Mouse (Mus musculus) Patski (cell line): ENCODE data around the gene Hbb-y. TPM values are rescaled to one million over a fixed set of nuclear protein-coding genes. Genes with fewer than 3 reads are reported as not detected.
"Not testable (repeated sequence)": the region's sequence is repeated elsewhere in the genome, so short reads cannot be mapped to it uniquely, and the experiment has no call there.

Experiments
- ATAC-seq: fragments of 100-300 bp; one replicate; pipeline ENCODE4 v1.8.0; 2021
- CTCF ChIA-PET: fragments of 350-600 bp; sonication (Branson Sonifier 250); formaldehyde crosslinking; loops from one replicate; lab custom pipeline; 2022; ENCODE audit warnings: inconsistent platforms; lab: Charles Lee
- POLR2A ChIA-PET: fragments of 350-600 bp; sonication (Branson Sonifier 250); formaldehyde crosslinking; loops from one replicate; lab custom pipeline; 2022; ENCODE audit warnings: antibody characterized with exemption, inconsistent platforms; lab: Charles Lee
- DNase-seq: peaks from one replicate; pipeline ENCODE4 v3.0.0-alpha.2; 2011; ENCODE audit warnings: low read depth, low spot score
- H3K27me3 ChIP-seq: fragments of 371-371 bp; one replicate; pipeline ENCODE4 v1.5.1; 2021
- CTCF ChIP-seq: fragments of 100-300 bp; IDR thresholded peaks from one replicate; pipeline ENCODE4 v1.5.1; 2021
- in situ Hi-C: fragments of 300-500 bp; cut with MboI; formaldehyde crosslinking; loops from 3 replicates; pipeline ENCODE4 v1.11.1; 2018; ENCODE audit warnings: low pct_unique_long_range_greater_than_20kb, mixed read lengths
- polyA plus RNA-seq: library from polyadenylated mRNA; unstranded; gene quantifications from one replicate; pipeline ENCODE4 v1.2.3, GENCODE M21; 2021

Hbb-y gene
- polyA plus RNA-seq, 1 experiment from 2014 or later, result not detected

GRCm38 (mm10) chr7:103812174-103812573 lies 40.8 kb downstream of the Hbb-y start:
- DNase-seq (no peak), ATAC-seq (no peak)
- CTCF ChIA-PET, result no interaction called here
- H3K27me3 ChIP-seq, result no peaks in the 10 kb centered on the region
- TF ChIP-seq CTCF, result no peak
- in situ Hi-C loops, result no loop called here
- POLR2A ChIA-PET, result no interaction called here

GRCm38 (mm10) chr7:103811223-103811845 lies 41.7 kb downstream of the Hbb-y start:
- ChIA-PET CTCF (no interaction called here), POLR2A (no interaction called here)
- H3K27me3 ChIP-seq, result no peaks in the 10 kb centered on the region
- DNase-seq (no peak), ATAC-seq (no peak)
- in situ Hi-C loops, result no loop called here
- TF ChIP-seq CTCF, result no peak

- DNase-seq, result no peak
- ATAC-seq, result no peak
- POLR2A ChIA-PET, result no interaction called here
- CTCF ChIA-PET, result no interaction called here
- no peaks in the 10 kb centered on the region for H3K27me3 ChIP-seq
- TF ChIP-seq CTCF, result no peak
- in situ Hi-C loops, result no loop called here
These were observed 42.3 kb downstream of the Hbb-y start for GRCm38 (mm10) chr7:103810746-103811145.

- in situ Hi-C loops, result no loop called here
- ATAC-seq (no peak), DNase-seq (no peak)
- TF ChIP-seq CTCF, result no peak
- no peaks in the 10 kb centered on the region for H3K27me3 ChIP-seq
- ChIA-PET POLR2A (no interaction called here), CTCF (no interaction called here)
These were observed 42.7 kb downstream of the Hbb-y start for GRCm38 (mm10) chr7:103810296-103810695.

GRCm38 (mm10) chr7:103809801-103810155 lies 43.2 kb downstream of the Hbb-y start:
- CTCF ChIA-PET, result no interaction called here

GRCm38 (mm10) chr7:103808971-103809800 lies 43.8 kb downstream of the Hbb-y start:
- CTCF ChIA-PET, result no interaction called here
- no peak for DNase-seq
- H3K27me3 ChIP-seq, result no peaks in the 10 kb centered on the region
- POLR2A ChIA-PET, result no interaction called here
- no peak for ATAC-seq
- in situ Hi-C loops, result no loop called here
- TF ChIP-seq CTCF, result no peak

More at GRCm38 (mm10) chr7:103809801-103810155, 43.2 kb downstream of the Hbb-y start:
- POLR2A ChIA-PET, result no interaction called here
- no peak for TF ChIP-seq CTCF
- no peaks in the 10 kb centered on the region for H3K27me3 ChIP-seq
- in situ Hi-C loops, result no loop called here
- DNase-seq (no peak), ATAC-seq (no peak)

- CTCF ChIA-PET, DNase-seq, H3K27me3 ChIP-seq, ATAC-seq, POLR2A ChIA-PET, in situ Hi-C loops: not testable (repeated sequence)
These were observed 44.9 kb downstream of the Hbb-y start for GRCm38 (mm10) chr7:103808120-103808519.

GRCm38 (mm10) chr7:103806856-103807255 lies 46.2 kb downstream of the Hbb-y start:
- CTCF ChIA-PET, result no interaction called here
- TF ChIP-seq CTCF, result peak; percentile 39
- DNase-seq, result no peak
- in situ Hi-C loops, result no loop called here
- H3K27me3 ChIP-seq, result no peaks in the 10 kb centered on the region
- POLR2A ChIA-PET, result no interaction called here
- ATAC-seq, result no peak

Other genes with a start within 250 kb of the Hbb-y start
- gene Olfr620, start 240.7 kb downstream of the Hbb-y start, polyA plus RNA-seq, result not detected
- gene Olfr622, start 210.5 kb downstream of the Hbb-y start, polyA plus RNA-seq, result not detected
- not detected for gene Olfr623, start 189.5 kb downstream of the Hbb-y start, polyA plus RNA-seq
- 0.15 TPM for gene Olfr624, start 182.0 kb downstream of the Hbb-y start, polyA plus RNA-seq
- not detected for gene Olfr625-ps1, start 170.5 kb downstream of the Hbb-y start, polyA plus RNA-seq
- gene Olfr243, start 138.5 kb downstream of the Hbb-y start, polyA plus RNA-seq, result not detected
- not detected for gene Olfr628, start 122.8 kb downstream of the Hbb-y start, polyA plus RNA-seq
- not detected for gene Olfr629, start 108.3 kb downstream of the Hbb-y start, polyA plus RNA-seq
- gene Olfr630, start 95.9 kb downstream of the Hbb-y start, polyA plus RNA-seq, result not detected
- not detected for gene Olfr69, start 81.6 kb downstream of the Hbb-y start, polyA plus RNA-seq
- not detected for gene Olfr68, start 73.5 kb downstream of the Hbb-y start, polyA plus RNA-seq
- gene Olfr67, start 61.4 kb downstream of the Hbb-y start, polyA plus RNA-seq, result not detected
- gene Hbb-bt, start 39.2 kb downstream of the Hbb-y start, polyA plus RNA-seq, result not detected
- not detected for gene Hbb-bs, start 25.1 kb downstream of the Hbb-y start, polyA plus RNA-seq
- not detected for gene Hbb-bh2, start 12.7 kb downstream of the Hbb-y start, polyA plus RNA-seq
- gene Hbb-bh1, start 10.1 kb downstream of the Hbb-y start, polyA plus RNA-seq, result not detected
- gene Olfr66, start 33.0 kb upstream of the Hbb-y start, polyA plus RNA-seq, result not detected
- not detected for gene Olfr64, start 41.3 kb upstream of the Hbb-y start, polyA plus RNA-seq
- gene Olfr65, start 50.3 kb upstream of the Hbb-y start, polyA plus RNA-seq, result not detected
- gene Olfr631, start 75.6 kb upstream of the Hbb-y start, polyA plus RNA-seq, result not detected
- not detected for gene Olfr632, start 81.1 kb upstream of the Hbb-y start, polyA plus RNA-seq
- not detected for gene Olfr633, start 91.2 kb upstream of the Hbb-y start, polyA plus RNA-seq
- gene Olfr635, start 117.9 kb upstream of the Hbb-y start, polyA plus RNA-seq, result not detected
- gene Olfr638, start 145.5 kb upstream of the Hbb-y start, polyA plus RNA-seq, result not detected
- 0.03 TPM for gene Olfr639, start 164.1 kb upstream of the Hbb-y start, polyA plus RNA-seq
- gene Olfr640, start 172.4 kb upstream of the Hbb-y start, polyA plus RNA-seq, result not detected
- not detected for gene Olfr641, start 182.2 kb upstream of the Hbb-y start, polyA plus RNA-seq
- gene Olfr642, start 199.4 kb upstream of the Hbb-y start, polyA plus RNA-seq, result not detected
- not detected for gene 4930516K23Rik, start 208.2 kb upstream of the Hbb-y start, polyA plus RNA-seq
- not detected for gene Olfr644, start 218.7 kb upstream of the Hbb-y start, polyA plus RNA-seq
- not detected for gene Olfr645, start 232.2 kb upstream of the Hbb-y start, polyA plus RNA-seq